Mouse (Mus musculus) forebrain, embryonic 11.5 days (tissue): ENCODE results near the gene Slc25a43. TPM values are rescaled to one million over a fixed set of nuclear protein-coding genes. Genes with fewer than 3 reads are reported as not detected.

Source experiments
- ATAC-seq: fragments of 200-750 bp; cut with Nextera tagmentation; replicated peaks from 2 replicates; pipeline ENCODE4 v1.8.0; 2017; ENCODE audit warnings: moderate TSS enrichment; ENCODE audit not compliant: low FRiP score
- DNase-seq: peaks from one replicate; pipeline ENCODE4 v3.0.0-alpha.2; 2017; ENCODE audit warnings: low spot score
- H3K27ac ChIP-seq: fragments of 300-500 bp; sonication (generic); 2 replicates; pipeline ENCODE4 v1.5.1; 2014; ENCODE audit warnings: low read depth, low read length
- H3K27me3 ChIP-seq: fragments of 300-500 bp; sonication (generic); 2 replicates; pipeline ENCODE4 v1.6.1; 2014; ENCODE audit warnings: mild to moderate bottlenecking, low read length, mixed read lengths; ENCODE audit not compliant: control insufficient read depth, insufficient read depth
- H3K36me3 ChIP-seq: fragments of 300-500 bp; sonication (generic); 2 replicates; pipeline ENCODE4 v1.6.1; 2014; ENCODE audit warnings: mild to moderate bottlenecking, low read length, moderate library complexity, mixed read lengths; ENCODE audit not compliant: control insufficient read depth, insufficient read depth
- H3K4me1 ChIP-seq: fragments of 300-500 bp; sonication (generic); replicated peaks from 2 replicates; pipeline ENCODE4 v1.6.1; 2014; ENCODE audit warnings: low read length, mixed read lengths; ENCODE audit not compliant: control insufficient read depth, insufficient read depth
- H3K4me2 ChIP-seq: fragments of 300-500 bp; sonication (generic); 2 replicates; pipeline ENCODE4 v1.6.1; 2014; ENCODE audit warnings: low read depth, mild to moderate bottlenecking, low read length, moderate library complexity, mixed read lengths; ENCODE audit not compliant: severe bottlenecking
- H3K4me3 ChIP-seq: fragments of 300-500 bp; sonication (generic); 2 replicates; pipeline ENCODE4 v1.5.1; 2014; ENCODE audit warnings: low read depth, low read length
- H3K9ac ChIP-seq: fragments of 300-500 bp; sonication (generic); 2 replicates; pipeline ENCODE4 v1.6.1; 2014; ENCODE audit warnings: low read length
- H3K9me3 ChIP-seq: fragments of 300-500 bp; sonication (generic); 2 replicates; pipeline ENCODE4 v1.6.1; 2016; ENCODE audit warnings: low read length, mixed read lengths; ENCODE audit not compliant: control insufficient read depth
- WGBS: fragments of 180-500 bp; shearing (Covaris S2); extraction: QIAGEN DNeasy Blood & Tissue Kit; methylation state at CpG from one replicate; pipeline ENCODE4 v1.1.7; 2014; 5-methylcytosine and 5-hydroxymethylcytosine counted together
- polyA plus RNA-seq: library from polyadenylated mRNA; unstranded; fragments of >200 nt; fragmentation: Nextera tagmentation; extraction: Ambion mirVana; gene quantifications from 2 replicates; pipeline ENCODE4 v1.2.1, GENCODE M21; 2014

Slc25a43 gene
- polyA plus RNA-seq, 1 experiment from 2014 or later, result 0.68 TPM

DNA sequence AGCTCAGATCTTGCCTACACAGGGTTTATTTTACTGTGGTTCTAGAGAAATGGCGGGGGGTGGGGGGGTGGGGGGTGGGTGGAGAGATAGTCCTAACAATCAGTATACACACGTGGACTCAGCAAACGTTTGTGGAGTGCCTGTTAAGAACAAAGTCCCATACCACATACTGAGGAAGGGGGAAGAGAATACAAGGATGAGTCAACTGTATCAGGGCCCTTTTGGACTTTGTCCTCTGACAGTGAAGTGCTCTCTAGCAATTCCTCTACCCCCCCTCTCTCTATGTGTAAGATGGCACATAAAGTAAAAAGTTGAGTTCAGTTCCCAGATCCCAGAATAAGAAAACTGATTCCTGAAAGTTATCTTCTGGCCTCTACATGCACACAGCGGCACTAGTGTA is 76.1 kb downstream of the Slc25a43 start:
- no peaks in the 10 kb centered on the region for H3K27me3 ChIP-seq
- WGBS, result 57% methylated on average over 4 of the region's 4 CpGs
- no peak for DNase-seq

DNA sequence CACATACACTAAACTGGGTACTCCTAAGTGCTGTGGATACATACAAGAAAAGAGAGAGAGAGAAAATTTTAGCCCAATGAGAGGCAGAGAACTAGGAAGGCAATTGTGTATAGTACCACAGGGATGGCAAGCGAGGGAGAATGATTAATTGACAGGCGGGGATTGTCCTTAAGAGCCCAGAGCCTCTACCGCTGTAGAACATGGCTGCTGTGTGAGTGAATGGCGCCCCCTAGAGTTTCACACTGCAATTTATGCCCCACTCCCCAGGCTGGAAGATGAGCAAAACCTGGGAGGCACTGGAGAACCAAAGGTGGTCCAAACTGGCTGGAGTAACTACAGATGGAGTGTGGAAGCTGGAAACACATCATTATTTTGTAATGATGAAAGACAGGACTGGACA is 76.7 kb downstream of the Slc25a43 start:
- no peak overlapping the region for H3K4me3 ChIP-seq
- DNase-seq, result peak; percentile 74
- H3K9me3 ChIP-seq, result no peaks in the 10 kb centered on the region
- no peak for ATAC-seq
- no peaks in the 10 kb centered on the region for H3K36me3 ChIP-seq
- H3K27ac ChIP-seq, result no peak overlapping the region
- no peak overlapping the region for H3K9ac ChIP-seq
- WGBS, result 15% methylated on average over 4 of the region's 4 CpGs
- H3K27me3 ChIP-seq, result no peaks in the 10 kb centered on the region
- 0 out of 2 replicates have a peak, but pooled peaks cover 4% of the 10 kb centered on the region for H3K4me1 ChIP-seq
- H3K4me2 ChIP-seq, result no peak overlapping the region

More for the DNA sequence above, 76.1 kb downstream of the Slc25a43 start:
- Histone ChIP-seq H3K4me2 (no peak overlapping the region), H3K27ac (no peak overlapping the region), H3K4me3 (no peak overlapping the region), H3K4me1 (0 out of 2 replicates have a peak, but pooled peaks cover 4% of the 10 kb centered on the region), H3K9ac (no peak overlapping the region), H3K36me3 (no peaks in the 10 kb centered on the region), H3K9me3 (no peaks in the 10 kb centered on the region)
- no peak for ATAC-seq

DNA sequence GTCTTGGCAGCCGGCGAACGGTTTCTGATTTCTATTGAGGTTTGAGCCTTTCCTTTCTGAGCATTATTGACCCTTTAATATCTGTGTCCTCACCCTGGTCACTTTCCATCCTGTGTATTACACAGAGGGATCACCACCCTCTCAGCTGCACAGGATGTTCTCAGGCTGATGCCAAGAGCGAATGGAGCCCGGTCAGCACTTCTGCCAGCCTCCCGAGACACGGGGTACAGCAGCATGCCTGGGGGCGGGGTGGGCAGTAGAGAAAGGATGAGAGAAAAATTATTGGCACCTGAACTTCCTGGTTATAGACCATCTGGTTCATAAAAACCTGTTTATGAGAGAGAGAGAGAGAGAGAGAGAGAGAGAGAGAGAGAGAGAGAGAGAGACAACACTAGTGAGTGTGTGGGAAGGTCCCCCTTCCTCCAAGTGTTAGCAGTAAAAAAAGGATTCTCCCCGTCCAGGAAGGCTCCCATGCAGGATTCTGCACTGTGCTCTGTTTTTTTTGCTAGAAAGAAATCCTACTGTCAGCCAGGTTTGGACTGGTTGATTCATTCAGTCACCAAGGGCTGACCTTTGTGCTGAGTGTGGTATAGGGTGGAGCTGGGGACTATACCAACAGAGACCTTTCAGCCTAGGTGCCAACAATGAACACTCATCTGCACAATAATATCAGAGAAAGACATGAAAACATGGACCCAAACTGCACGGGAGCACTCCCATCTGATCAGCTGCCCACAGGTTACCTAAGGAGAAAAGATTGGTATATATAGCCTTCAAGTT is 80.7 kb downstream of the Slc25a43 start:
- WGBS, result 88% methylated on average over 10 of the region's 10 CpGs

DNA sequence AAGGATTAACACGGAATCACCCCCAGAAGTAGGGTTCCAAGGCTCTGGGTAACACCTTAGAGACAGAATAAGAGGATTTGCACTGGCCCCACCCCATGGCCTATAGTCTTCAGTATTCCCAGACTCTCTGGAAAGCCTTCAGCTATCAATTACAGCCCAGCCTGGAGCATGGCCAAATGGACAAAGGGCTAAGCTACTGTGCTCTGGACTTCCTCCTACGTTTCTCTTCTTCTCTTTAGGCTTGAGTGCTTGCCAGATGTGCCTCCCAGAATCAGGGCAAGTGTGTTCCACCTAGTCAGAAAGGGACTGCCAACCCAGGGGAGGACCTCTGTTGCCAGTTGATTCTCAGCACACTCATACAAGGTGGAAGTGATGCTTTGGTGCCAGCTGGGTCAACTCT is 81.6 kb downstream of the Slc25a43 start:
- Histone ChIP-seq H3K4me3 (no peak overlapping the region), H3K27me3 (no peaks in the 10 kb centered on the region), H3K36me3 (no peaks in the 10 kb centered on the region), H3K4me1 (no peaks in the 10 kb centered on the region), H3K27ac (no peak overlapping the region), H3K4me2 (no peak overlapping the region), H3K9me3 (no peaks in the 10 kb centered on the region), H3K9ac (no peak overlapping the region)
- no peak for ATAC-seq
- DNase-seq, result no peak
- WGBS, result 57% methylated on average over 2 of the region's 2 CpGs

More for the DNA sequence above, 80.7 kb downstream of the Slc25a43 start:
- ATAC-seq (no peak), DNase-seq (no peak)
- H3K27ac ChIP-seq, result no peak overlapping the region
- no peaks in the 10 kb centered on the region for H3K4me1 ChIP-seq
- no peak overlapping the region for H3K4me2 ChIP-seq
- H3K4me3 ChIP-seq, result no peak overlapping the region
- H3K9ac ChIP-seq, result no peak overlapping the region
- H3K36me3 ChIP-seq, result no peaks in the 10 kb centered on the region
- H3K9me3 ChIP-seq, result no peaks in the 10 kb centered on the region
- H3K27me3 ChIP-seq, result no peaks in the 10 kb centered on the region

Other genes starting within 250 kb of the Slc25a43 start
- 382 and 393 TPM in 2 replicates for gene Pgrmc1, start 145.5 kb upstream of the Slc25a43 start, polyA plus RNA-seq
- 3.6 and 3.8 TPM in 2 replicates for gene Akap17b, start 98.3 kb upstream of the Slc25a43 start, polyA plus RNA-seq
- 819 and 859 TPM in 2 replicates for gene Slc25a5, start 52.0 kb downstream of the Slc25a43 start, polyA plus RNA-seq
- 119 and 121 TPM in 2 replicates for gene Ube2a, start 130.2 kb downstream of the Slc25a43 start, polyA plus RNA-seq
- gene C330007P06Rik, start 130.5 kb downstream of the Slc25a43 start, polyA plus RNA-seq, result 35.5 and 36.2 TPM in 2 replicates
- gene Nkrf, start 159.2 kb downstream of the Slc25a43 start, polyA plus RNA-seq, result 4.7 and 4.9 TPM in 2 replicates
- 42.9 and 43.6 TPM in 2 replicates for gene Sept6, start 248.1 kb downstream of the Slc25a43 start, polyA plus RNA-seq